Mouse (Mus musculus) yolk sac, embryonic 10.5 days (tissue): ENCODE data around the gene Ski.
A peak's percentile ranks its signal among the peaks of the same experiment; 100 is the strongest.
"Not testable (repeated sequence)": the region's sequence is repeated elsewhere in the genome, so short reads cannot be mapped to it uniquely, and the experiment has no call there.

Experiments
- DNase-seq: peaks from one replicate; pipeline ENCODE4 v3.0.0-alpha.2; 2017; ENCODE audit warnings: low spot score

The Ski gene

DNA sequence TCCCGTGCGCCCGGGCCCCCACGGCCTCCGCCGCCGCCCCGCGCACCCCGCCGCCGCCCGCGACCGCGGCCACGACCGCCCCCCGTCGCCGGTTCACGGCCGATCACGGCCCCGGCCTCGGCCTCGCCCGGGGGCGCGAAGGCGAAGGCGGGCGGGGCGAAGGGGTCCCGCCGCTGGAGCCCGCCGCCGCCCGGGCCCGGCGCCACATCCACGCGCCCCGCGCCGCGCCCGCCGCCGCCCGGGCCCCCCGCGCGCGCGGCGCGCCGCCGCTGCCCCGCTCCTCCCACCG lies at the start of gene Ski:
TSS of gene Ski (minus strand) at position 41 of the 289 bp plus-strand sequence.
- no peak for DNase-seq

DNA sequence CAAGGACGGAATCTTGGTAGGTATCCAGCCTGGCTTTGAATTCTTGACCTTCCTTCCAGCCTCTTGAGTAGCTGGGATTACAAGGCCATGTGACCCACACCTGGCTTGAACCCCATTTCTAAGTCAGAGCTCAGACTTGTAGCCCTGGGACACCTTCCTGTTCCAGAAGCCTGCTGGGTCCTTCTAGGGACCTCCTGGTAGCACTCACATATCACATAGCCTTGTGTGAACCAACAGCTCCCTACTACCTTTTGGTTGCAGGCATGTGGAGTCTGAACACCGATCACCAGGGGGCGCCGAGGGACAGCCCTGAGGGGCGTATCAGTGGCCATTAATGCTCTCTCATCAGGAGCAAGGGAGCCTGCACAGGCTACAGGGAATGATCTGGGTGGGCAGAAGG lies 46.0 kb upstream of the Ski start:
- peak; percentile 38 for DNase-seq

DNA sequence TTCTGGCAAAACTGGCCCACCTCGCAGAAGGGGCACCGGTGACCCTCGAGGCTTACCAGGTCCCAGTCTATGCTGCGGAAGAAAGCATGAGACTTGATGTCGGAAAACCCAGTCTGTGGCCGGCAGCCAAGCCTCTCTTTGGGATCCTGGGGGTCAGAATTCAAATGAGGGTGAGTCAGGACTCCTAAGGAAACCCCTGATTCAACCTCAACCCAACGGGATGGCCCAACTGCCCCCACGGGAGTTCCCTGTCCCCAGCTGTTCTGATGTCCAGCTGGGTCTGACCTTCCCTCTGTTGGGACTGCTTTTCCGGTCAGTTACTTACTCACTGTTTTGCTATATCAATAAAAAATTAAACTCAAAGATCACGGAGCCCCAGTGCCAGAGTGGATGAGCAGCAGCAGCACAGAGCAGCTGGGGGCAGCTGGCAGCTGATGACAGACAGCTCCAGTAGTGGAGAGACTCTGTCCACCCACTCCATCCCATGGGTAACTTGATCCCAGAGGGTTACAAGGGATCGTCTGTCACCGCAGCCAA lies 45.3 kb upstream of the Ski start:
- no peak for DNase-seq

DNA sequence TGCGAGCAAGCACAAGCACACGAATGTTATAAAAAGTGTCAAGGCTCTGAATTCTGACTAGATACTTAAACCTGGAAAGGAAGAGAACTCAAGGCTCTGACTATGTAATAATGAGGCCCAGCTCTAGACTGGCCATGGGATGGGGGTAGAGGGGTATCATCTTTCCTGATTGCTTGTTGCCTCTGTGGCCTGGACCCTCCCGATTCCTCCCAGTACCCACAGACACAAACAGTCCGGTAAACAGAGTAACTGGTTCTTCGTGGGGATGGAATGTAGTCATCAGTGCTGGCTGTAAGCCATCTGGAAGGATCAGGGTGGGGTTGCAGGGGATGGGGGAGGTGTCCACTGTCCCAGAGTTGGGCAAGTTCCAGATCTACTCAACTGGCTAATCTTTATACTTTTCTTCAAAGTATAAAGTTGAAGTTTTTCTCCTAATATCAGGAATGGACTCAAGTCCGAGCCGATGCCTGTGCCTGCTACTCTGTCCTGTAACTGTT lies 44.7 kb upstream of the Ski start:
- DNase-seq, result no peak

DNA sequence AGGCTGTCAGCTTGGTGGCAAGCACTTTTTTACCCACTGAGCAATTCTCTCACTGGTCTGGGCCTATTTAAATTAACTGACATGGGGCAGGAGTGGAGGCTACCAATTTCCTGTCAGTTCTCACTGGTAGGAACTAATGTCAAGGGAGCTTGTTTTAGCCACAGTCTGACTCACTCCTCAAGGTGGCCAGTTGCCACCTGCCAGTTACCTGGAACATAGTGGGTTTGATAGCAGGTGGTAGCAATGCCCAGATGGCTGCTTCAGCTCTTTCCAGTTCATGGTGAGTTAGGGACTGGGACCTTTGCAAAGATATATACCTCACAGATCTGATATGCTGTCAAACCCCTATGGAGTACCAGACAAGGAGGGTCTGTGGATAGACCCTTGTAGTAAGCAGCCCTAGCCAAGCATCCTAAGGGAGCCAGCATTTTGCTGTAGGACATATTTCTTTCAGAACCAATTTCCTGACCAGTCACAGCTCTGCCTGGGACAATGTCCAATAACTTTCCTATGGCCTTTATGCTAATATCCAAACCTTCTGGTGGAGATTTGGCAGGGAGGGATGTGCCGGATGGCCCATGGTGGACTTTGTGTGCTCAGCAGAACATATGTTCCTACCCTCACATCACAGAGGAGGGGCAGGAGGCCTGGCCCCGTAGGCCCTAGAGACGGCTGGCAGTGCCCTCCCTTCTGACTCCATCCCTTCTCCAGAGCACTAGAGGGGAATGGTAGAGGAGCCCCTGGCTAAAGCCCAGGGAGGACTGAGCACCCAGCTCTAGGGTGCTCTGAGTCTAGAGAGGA lies 42.3 kb upstream of the Ski start:
- DNase-seq, result no peak

DNA sequence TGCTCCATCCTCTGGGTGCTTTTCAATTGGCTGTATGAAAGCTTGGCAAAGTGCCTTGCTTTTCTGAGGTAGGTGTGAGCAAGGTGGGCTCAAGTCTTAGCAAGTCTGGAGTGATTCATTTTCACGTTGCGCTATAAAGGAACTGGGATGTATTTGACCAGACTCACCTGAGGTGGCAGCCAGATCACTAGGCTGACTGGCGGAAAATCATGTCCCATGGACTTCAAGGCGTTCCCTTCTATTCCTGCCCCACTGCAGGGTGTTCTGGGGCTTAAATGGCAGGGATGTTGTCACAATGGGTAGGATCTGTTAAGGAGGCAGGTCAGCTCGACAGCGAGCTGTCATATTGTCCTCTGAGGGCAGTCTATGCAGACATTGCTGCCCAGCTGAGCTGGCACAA lies 29.9 kb upstream of the Ski start:
- DNase-seq, result no peak

DNA sequence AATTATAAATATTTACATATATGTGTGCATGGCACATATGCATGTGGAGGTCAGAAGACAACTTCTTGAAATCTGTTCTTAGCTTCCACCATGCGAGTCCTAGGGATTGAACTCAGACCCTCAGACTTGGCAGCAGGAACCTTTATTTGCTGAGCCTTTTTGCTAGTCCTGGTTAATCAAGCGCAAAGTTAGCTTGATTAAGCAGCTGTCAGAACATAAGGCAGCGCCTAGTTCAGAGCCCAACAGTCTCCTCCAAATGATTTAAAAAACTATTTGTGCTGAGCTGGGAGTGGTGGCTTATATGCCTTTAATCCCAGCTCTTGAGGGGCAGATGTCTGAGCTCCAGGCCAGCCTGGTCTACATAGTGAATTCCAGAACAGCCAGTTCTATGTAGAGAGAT lies 28.8 kb upstream of the Ski start:
- DNase-seq, result no peak

DNA sequence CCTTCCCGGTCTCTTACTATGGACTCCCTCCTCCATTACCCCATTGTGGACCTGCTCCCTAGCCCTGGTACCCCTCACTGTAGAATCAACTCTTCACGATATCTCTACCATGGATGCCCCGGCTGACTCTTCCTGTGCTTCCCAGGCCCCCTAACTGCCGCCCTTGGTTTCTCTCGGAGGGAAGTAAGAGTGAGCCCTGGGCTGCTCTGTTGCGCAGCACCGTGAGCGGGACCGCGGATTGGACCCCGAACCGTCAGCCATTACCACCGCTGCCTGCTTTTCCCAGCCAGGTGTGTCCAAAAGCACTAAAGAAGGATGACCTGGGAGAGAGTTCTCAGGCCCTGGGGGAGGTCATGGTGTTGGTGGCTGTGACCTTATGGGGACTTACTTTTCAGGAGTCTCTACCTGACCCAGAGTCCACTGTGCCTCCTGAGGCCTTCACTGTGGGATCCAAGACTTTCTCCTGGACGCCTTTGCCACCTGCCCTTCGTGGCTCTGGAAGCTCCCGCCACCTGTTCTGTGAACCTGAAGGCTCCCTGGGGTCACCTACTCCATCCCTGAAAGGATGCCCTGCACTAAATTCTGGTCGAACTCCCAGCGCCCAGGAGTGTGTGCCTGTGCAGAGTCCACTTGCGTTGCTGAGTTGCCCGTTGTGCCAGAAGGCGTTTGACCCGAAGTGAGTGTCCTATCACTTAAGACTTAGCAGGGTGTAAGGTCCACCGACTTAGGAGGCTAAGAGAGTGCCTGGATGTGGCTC lies 28.1 kb upstream of the Ski start:
- peak; percentile 29 for DNase-seq

DNA sequence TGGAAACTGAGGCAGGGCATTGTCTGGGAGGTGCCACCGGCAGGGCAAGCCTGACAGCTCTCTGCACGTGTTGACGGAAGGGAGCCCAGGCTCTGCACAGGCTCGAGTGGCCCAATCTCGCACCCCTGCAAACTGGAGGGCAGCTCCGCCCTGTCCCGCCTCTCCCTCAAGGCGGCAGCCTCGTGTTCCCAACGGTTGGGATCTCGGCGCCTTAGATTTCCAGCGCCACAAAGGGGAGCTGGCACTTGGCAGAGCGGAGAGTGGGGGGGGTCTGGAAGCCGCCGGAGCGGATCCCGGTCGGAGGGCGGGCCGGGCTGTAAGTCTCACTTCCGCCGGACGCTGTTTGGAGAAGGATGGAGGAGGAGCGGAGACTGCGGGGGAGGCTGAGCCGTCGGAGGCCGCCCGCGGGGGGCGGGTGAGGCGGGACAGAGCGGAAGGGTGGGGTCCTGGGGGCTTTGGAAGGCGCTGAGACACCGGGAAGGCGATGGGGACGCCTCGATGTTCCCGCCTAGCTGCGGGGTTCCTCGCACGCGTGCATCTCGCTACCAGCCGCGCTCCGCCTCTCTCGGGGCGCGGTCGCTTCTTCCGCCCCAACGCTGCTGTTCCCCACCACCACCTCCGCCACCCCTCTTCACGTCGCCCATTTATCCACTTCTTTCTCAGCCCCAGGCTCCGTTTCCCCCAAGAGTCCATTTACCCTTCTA lies 27.4 kb upstream of the Ski start, which contains the start of gene Faap20:
TSS of gene Faap20 (plus strand) at position 155 of the 704 bp plus-strand sequence.
- DNase-seq, result peak; percentile 92

DNA sequence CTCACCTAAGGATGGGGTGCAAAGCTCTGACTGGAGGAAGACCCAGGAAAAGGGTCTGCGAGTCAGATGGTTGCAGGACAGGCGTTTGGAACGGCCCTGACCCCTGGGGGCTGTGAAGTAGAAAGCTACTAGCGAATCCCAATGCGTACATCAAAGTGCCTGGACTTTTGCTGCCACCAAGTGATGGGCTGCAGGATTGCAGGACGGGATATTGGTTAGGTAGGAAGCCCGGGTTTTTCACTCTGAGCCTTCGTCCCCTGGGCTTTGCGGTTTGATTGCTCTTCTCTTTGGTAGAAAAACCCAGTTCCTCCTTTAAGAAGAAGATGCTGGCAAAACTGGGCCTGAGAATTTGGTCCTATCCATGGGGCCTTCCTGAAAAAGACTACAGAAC lies 26.9 kb upstream of the Ski start:
- peak; percentile 92 for DNase-seq

DNA sequence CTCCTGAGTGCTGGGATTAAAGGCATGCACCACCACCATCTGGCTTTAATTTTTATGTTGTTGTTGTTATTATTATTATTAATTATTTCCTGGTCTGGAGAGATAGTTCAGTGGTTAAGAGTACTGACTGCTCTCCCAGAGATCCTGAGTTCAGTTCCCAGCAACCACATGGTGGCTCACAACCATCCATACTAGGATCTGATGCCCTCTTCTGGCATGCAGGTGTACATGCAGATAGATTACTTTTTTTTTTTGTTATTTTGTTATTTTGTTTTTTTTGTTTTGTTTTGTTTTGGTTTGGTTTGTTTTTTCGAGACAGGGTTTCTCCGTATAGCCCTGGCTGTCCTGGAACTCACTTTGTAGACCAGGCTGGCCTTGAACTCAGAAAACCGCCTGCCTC lies 25.7 kb upstream of the Ski start:
- not testable (repeated sequence) for DNase-seq

DNA sequence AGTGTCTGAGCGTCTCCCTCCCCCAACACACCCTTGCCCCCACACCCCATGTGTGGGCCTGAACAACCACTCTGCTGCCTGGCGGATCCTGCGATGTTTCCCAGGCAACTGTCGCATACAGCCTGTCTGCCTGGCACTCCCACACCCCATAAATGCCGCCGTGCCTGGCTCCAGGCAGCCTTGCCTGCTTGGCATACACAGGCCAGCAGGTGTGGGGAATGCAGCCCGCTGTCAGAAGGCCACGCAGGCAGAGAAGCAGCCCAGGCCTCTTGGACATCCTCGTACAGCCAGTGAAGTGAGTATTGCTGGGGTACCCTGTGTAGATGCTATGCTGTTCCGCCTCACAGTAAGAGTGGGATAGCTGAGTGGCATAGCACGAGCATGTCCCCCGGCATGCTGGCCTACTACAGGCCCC lies 24.3 kb upstream of the Ski start:
- DNase-seq, result no peak

DNA sequence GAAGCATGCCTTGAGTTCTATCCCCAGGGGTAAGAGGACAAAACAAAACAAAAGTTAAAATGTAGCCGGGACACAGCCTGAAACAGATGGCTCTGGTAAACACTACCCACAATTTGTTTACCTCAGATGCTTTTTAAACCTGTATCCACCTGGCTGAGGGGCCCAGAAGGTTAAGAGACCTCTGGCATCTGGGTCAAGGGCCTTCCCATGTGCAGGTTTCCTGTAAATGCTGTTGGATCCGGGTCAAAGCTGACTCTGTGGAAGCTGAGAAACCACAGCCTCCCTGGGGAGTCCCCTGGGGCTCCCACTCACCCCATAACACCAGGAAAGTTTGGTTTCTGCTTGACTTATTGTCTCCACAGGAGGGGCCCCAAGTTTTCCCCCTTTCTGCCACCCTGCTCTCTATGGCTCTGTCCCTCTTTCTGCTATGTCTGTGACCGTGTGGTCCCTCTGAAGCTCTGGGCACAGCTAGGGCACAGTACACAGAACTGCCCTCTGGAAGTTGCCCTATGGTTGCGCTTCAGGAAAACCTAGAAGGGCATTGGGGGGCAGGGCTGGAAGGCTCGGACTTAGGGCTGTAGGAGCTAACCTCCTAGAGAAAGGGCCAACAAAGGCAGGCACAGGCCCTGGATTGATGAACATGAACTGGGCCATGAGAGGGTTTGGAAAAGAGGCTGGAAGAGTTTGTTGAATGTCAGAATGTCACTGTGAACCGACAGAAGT lies 23.5 kb upstream of the Ski start:
- DNase-seq, result no peak

DNA sequence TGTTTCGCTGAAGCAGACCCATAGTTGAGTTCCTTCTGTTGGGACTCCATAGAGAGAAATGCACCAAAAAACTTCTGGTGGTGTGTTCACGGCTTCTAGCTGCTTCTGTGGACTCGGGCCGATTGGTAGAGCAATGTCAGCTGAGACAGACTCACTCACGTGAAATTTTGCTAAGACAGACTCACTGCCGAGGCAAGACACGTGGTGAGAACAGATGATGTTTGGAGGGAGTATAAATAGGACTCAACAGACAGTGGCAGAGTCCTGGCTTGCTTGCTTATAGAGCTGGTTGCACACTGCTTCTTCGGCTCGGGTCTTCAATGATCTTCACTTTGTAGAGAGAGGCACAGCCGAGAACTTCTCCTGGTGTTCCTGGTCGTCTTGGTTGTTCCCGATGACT lies 20.8 kb upstream of the Ski start:
- DNase-seq, result no peak

DNA sequence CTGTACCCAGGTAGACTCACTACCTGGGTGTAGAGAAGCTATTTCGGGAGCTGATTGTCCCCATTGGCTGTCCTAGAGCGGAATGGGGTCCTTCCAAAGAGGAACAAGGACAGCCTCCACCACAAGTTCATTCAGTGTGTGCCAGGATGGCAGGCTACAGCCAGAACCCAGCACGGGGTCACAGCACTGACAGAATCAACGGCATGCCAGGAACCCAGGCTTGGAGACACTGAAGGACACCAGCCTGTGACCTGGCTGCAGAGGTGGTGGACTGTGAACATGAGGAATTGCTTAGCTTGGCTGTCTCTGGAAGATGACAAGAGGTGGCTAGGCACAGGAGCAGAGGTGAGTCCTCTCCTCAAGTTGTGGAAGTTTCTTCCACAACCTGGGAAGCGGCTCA lies 19.9 kb upstream of the Ski start:
- DNase-seq, result no peak

DNA sequence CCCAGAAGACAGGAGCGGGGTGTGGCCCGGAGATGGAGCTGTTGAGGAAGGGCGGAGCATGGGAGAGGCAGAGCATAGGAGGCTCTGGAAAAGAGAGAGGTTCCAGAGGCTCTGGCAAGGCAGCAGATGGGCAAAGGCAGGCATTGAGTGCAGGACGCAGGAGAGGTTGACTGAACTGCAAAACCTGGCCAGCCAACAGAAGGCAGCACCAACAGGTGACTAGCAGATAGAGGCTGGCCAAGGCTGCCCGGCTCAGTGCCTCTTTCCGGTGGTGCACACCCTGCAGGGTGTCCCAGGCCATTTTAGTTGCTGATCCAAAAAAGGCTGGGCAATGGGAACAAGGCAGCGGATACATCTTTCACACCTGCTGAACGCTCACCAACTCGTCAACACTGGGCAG lies 19.4 kb upstream of the Ski start:
- no peak for DNase-seq

DNA sequence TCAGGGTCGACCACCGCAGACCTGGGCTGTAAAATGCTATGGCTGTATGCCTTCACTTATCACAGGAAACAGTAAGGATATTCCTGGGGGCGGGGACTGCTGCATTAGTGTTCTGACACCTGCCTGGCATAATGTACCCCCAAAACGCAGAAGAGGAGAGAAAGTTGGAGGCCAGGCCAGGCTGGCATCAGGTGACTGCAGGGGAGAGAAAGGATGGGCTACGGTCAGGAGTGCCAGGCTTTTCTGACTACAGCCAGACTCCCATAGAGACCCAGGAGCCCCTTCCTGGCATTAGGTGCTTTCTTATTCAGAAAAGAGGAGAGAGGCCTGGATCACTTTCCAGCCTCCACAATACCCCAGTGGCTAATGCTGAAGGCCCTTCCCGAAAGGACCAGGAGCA lies 17.1 kb upstream of the Ski start:
- DNase-seq, result no peak

DNA sequence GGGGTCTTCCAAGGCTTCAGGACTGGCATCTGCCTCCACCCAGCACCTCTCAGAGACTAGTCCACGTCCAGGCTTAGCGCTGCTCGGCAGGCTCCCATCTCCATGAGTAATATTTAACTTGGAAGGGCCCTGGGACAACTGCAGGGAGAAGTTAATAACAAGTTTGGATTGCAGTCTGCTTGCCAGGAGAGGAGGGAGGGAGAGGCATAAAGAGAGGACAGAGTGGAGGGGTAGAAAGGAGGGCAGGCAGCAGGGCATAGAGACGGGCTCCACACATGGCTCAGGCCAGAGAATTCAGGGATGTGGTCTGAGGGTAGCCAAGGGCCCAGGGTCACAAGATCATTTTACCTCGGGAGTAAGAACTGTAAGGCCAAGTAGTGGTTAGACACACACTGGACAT lies 15.9 kb upstream of the Ski start:
- peak; percentile 56 for DNase-seq

DNA sequence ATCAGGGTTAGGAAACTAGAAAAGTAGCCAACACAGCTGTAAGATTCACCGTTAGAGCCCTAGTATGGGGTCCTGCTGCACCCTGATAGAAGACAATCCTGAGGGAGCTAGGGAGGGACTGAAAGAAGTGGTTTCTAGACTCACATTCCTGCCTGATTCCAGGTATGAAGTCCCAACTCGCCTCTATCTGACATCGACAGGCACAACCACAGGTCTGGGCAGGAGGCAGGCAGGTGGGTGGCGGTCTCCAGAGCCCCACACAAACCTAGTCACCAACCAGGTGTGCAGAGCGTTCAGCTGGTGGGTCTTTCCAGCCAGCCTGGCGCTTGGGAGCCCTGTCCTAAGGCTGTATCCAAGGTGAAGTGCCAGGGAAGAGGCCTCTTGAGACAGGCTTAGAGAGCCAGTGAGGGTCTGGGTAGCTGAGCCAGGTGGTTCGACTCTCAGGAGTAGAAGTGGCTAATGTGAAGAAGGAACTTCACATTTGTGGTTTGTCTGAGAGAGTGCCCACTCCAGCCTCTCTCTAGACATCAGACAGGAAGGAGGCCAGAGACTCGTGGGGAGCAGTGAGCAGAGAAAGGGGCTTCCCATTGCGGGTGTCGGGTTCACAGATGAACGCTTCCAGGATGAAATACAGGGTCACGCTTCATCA lies 14.5 kb upstream of the Ski start:
- DNase-seq, result no peak

DNA sequence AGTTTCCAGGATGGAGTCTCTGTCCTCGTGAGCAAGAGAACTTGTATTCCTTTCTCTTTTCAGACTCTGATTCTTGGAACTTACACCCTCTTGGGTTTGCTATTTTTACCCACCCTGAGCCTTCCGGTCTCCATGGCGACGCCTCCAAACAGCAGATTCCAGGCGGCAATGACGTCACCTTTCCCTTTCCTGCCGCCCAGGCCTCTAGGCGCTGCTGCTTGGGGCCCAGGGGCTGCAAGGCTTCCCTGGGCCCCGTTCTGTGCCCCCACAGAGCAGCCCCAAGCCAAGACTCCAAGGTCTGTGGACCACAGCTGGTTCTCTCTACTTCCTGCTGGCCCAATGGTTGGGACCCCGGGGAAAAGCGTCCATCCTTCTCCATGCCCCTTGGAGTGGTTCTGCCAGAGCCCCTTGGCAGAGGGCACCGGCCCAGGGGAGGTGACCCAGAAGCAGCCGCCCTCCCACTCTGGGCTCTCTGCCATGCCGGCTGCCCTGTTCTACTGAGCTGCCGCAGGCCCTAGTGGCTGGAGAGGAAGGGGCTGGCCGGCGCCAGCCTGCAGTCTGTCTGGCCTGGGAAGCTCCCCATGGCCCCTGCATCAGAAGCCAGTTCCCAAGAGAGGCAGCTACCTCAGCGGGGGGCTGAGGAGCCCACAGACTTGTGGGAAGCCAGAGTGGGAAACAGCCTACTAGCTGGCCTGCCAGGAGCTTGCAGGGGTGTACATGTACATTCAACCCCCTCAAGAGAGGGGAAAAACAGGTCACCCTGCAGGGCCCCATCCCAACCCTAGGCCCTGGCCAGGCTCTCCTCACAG lies 13.1 kb upstream of the Ski start:
- peak; percentile 90 for DNase-seq
